Mouse (Mus musculus) right cerebral cortex, postnatal 10 days (tissue): ENCODE results near the gene Kcnmb3.

Experiments used
- DNase-seq, 2 experiments: peaks; one replicate each; pipeline ENCODE4 v3.0.0; 2021; ENCODE audit warnings: low spot score in 2 of 2

Gene Kcnmb3

DNA sequence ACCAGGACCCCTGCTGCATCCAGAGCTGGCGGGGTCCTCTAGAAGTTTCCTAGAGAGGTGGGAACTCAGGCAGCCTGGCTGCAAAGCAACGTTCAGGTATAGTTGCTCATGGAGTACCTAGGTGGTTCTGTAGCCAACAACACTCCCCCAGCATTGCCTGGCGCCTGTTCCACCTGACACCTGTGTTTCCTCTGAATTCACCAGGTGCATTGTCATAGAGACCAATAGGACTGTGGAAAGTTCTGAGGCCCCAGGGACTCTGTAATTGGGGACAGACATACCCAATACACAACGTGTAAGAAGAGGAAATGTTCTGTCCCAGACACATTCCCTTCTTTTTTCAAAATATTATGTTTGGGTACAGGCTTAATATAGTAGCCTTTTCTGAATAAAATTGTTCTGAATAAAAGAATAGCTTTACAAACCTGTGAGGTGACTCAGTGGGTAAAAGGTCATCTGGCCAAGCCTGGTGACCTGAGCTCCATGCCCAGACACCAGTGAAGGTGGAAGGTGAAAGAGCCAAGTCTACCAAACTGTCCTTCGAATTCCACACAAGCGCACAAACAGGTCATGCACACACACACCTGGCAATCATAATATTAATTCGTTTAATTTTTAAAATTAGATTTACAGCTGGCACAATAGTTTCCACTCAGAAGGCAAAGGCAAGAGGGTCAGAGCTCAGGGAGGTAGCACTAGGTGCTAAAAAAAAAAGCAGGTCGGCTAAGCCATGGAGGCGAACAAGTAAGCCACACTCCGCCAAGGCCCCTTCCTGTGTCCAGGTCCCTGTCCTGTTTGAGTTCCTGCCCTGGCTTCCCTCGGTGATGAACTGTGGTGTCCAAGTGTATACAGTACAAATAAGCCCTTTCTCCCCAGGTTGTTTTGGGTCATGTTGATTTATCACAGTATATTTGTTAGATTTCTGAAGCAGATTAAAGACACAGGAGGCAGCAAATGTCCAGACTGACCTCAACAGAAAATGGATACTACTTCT lies at the start of gene Kcnmb3:
Kcnmb3 (minus strand) TSS at position 135 of the 994 bp plus-strand sequence.
- no peak for DNase-seq

DNA sequence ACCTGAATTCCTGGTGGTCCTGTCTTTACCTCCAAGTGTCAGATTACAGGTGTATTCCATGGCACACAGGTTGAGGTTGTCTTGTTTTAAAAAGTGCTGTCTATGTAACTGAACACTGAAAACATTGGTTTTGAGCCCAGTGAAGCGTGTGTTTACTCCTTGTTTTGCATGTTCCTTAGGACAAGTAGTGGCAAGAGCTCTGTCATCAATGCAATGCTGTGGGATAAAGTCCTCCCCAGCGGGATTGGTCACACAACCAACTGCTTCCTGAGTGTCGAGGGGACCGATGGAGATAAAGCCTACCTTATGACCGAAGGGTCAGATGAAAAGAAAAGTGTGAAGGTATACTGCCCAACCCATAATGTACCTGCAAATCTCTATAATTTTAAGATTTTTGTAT lies 46.1 kb upstream of the Kcnmb3 start:
- DNase-seq, result no peak

DNA sequence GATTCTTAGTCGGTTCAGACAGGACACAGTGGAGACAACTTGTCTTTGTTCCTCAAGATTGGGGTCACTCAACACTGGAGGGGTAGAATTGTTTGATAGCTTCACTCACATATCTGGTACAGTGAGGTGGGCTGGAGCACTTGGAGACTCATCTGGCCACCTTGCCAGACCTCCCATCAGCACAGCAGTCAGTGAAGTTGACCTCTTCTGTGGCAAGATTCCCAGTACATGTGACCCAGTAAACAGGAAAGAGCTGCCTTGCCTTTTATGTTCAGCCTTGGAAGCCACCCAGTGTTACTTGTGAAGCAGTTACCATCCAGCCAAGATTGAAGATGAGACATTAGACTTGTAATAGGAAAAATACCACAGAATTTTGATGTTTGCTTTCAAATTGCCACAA lies 45.5 kb upstream of the Kcnmb3 start:
- DNase-seq, result peak; percentile 55 to 74

DNA sequence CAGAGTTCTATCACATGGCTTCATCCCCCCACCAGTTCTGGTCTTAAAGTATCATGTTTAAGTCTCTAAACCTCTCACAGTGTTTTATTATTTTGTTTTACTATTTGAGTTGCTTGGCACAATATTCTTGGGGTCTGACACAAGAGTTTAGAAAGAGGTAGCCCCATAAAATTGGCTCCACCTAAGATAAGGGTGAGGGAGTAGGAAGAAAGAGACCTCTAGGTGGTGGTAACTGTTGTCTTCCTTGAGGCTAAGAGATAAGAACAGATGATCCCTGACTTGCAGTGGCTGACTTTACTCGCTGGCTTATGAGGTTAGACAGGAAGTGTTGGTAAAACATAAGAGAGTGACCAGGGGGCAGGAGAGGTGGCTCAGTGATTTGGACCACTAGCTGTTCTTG lies 43.7 kb upstream of the Kcnmb3 start:
- DNase-seq, result no peak

DNA sequence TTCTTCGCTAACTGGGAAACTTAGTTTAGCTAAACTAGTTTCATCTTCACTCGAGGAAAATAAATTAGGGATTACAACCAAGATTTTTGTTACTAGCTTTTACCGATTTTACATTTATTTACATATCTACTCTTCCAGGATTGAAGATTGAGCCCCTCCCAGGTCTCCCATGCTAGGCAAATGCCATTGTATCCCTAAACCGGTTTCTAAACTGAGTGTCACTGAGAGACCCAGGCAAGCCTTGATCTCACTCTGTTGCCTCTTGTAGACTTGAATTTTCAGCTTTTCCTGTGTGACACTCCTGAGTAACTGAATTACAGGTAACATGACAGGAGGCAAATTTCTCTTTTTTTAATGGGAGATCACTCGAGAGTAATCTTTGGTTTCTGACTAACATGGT lies 38.0 kb upstream of the Kcnmb3 start:
- DNase-seq, result no peak

DNA sequence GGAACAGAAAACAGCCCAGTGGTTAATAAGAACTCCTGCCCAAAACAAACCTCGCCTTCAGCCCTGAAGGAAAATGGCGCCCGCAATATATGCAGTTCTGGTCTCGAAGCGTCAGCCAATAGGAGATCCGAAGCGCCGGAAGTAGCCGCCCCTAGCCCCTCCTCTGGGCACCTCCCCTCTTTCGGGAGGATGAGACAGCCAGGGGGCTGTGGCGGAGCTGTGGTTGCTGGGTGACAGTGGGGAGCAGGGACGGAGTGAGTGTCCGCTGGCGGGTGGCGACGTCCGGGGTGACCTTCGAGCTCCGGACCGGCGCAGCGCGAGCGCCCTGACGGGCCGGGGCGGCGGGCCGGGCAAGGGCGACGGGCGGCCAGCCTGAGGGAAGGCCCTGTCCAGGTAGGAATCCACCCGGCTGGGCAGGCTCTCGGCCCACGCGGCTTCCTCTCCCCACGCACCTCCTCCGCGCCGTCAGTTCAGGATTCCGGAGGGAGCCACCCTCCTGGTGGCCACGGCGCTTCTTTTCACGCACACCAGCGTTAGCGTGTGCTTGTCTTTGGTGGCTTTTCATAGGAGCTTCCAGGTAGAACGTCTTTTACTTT lies 37.4 kb upstream of the Kcnmb3 start, which contains the start of gene Mfn1:
Mfn1 (plus strand) TSS at position 163 of the 596 bp plus-strand sequence.
- peak; percentile 95 to 97 for DNase-seq

DNA sequence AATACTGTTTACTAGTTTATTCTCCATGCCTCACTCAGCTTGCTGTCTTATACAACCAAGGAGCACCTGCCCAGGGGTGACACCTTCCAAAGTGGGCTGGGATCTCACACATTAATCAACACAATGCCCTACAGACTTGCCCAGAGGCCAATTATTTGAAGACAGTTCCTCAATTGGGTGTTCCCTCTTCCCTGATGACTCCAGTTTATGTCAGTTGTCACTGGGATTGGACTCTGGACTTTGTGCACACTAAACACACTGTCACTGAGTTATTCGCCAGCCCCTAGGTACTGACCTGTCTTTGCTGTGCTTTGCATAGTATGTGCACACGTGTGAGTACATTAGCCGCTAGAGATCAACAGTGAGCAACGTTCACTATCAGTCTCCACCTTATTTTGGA lies 35.1 kb upstream of the Kcnmb3 start:
- DNase-seq, result no peak

DNA sequence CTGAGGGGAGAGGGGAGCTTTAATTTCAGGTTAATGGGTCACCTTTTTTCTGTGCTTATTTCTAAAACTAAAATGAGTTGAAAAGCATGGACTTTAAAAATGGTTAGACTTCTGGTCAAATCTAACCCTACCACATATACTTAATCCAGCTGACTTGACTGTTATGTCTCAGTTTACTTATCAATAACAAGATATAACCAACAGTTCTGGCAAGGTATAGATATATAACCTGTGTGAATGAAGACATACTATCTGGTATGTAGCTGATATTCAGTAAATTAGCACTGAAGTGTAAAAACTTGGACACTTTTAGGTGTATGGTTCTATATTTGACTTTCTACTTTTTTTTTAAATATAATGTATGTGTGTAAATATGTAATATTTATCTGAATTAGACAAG lies 21.5 kb upstream of the Kcnmb3 start:
- DNase-seq, result no peak

DNA sequence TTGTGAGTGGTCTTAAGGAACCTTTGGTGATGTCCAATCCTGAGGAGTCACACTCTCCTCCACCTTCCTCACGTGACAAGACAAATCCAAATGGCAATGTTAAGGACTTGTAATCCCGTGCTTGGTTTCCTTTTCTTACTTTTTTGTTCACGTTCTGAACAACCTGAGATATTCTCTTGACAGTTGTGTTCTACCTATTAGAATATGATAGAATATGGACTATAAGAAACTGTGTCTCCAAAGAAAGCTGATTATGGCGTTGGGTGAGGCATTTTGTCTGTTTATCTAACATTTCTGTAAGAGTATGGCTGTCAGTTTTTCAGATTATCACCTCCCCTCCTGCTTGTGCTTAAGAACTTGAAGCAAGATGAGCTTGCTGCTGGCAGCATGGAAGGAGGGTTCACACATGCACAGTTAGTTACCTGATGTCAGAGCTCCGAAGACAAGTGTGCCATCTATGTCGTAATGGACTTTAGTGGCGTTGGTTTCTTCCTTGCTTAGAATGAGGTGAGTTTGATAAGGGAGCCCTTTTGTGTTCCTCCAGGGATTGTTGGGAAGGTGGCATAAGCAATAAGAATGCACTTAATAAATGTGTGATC lies 20.8 kb upstream of the Kcnmb3 start:
- DNase-seq, result no peak

DNA sequence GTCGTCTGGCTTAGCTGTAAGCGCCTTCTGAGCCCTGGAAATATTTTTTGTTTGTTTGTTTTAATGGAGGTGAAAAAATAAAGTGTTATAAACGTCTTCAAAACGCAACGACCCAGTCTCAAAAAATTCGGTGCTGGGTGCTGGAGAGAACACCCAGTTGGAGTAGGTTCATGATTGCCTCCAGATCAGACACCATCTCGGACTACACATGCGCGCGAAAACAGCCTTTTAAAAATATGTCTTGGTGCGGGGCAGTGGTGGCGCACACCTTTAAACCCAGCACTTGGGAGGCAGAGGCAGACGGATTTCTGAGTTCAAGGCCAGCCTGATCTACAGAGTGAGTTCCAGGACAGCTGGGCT lies 19.1 kb upstream of the Kcnmb3 start:
- DNase-seq, result peak in 1 of 2 experiments; percentile 49

DNA sequence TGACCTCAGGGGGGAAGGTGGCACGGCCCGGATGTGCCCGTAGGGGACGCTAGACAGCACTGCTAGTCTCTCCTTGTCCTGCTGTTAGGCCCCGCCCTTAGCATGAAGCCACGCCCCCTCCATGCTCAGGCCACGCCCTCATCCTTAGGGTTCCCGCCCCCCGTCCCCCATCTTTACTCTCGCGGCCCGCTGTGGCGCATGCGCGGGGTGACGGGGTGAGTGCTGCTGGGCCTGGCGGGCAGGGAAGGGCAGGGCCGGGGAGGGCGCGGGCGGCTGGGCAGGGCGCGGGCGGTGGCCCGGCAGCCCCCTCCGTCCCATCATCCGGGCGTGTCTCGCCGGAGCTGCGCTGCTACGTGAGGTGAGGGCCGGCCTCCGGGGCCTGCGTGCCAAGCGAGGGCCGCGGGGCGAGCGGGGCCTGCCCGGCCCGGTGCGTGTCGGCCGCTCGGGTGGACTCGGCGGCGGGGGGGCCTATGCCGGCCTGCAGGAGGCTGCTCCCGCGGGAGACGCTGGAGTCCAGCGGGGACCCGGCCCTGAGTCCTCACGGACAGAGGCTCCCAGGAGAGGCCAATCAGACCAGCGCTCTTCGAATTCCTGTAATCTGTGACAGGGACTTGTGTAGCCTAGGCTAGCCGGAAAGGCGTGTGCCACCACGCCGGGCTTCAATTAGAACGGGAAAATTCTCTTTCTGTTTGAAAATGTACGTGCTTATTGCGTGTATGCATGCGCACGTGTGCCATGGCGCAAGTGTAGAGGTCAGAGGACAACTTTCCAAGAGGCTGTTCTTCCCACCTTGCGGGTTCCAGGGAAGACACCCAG lies 18.6 kb upstream of the Kcnmb3 start:
- peak; percentile 94 to 95 for DNase-seq

DNA sequence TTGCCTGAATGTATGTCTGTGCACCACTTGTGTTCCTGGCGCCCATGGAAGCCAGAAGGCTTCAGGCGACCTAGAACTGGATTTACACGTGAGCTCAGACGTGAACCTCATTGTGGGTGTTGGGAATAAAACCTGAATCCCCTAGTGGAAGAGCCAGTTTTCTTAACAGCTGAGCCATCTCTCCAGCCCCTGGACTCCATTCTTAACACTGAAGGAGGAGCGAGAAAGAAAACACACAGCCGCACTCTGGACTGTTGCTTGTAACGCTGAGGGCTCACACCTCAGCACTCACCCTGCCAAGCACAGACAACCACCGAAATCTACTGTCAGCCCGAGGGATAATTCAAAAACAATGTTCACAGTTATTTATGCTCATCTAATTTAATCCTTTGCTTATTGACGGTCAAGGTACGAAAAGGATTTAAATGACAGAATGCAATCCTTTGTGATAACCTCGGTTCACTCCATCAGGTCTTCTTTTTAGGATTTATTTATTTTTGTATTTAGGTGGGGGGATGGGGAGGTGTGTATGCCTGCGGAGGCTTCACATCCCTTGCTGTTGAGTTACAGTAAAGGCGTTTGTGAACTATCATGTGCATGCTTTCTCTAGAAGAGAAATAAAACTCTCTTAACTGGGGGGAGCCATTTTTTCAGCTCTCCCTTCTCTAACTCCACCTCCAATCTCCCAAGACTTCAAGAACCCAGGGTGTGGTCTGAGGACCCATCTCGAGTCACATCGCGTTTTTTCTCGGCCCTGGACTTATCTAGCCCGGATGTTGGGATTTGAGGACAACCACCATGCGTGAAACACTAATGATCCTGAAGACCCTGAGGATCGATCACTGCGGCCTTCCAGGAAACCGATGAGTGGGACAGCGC lies 17.7 kb upstream of the Kcnmb3 start, which contains the start of gene Zfp639:
Zfp639 (plus strand) TSS at position 764 of the 879 bp plus-strand sequence.
- DNase-seq, result no peak

DNA sequence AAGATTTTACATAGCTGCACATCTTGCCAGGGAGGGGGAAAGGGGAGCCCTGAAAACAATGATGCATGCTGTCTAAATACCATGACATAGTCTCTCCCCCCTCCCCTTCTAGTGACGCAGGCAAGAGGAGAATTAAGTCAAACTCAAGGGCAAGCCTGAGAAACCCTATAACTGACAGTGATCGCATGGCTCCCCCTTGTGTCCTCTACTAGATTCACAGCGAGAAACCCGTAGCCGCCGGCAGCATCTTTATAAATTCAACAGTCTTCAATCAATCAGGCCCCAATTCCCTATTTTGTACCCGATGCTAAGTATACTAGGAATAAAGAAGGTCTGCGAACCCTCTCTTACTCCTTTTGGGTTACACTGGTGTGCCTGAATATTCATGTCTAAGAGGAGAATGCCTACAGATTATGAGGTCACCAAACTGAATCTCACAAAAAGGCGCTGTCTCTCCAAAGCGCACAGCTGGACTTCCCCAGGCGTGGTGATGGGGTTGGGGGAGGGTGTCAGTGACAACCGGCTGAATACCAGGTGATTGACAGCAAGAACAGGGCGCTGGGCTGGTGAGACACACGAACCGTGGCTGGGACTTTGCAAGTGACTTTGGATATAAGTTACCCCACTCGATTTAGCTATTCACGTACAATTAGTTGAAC lies 16.8 kb upstream of the Kcnmb3 start:
- peak; percentile 80 to 83 for DNase-seq

DNA sequence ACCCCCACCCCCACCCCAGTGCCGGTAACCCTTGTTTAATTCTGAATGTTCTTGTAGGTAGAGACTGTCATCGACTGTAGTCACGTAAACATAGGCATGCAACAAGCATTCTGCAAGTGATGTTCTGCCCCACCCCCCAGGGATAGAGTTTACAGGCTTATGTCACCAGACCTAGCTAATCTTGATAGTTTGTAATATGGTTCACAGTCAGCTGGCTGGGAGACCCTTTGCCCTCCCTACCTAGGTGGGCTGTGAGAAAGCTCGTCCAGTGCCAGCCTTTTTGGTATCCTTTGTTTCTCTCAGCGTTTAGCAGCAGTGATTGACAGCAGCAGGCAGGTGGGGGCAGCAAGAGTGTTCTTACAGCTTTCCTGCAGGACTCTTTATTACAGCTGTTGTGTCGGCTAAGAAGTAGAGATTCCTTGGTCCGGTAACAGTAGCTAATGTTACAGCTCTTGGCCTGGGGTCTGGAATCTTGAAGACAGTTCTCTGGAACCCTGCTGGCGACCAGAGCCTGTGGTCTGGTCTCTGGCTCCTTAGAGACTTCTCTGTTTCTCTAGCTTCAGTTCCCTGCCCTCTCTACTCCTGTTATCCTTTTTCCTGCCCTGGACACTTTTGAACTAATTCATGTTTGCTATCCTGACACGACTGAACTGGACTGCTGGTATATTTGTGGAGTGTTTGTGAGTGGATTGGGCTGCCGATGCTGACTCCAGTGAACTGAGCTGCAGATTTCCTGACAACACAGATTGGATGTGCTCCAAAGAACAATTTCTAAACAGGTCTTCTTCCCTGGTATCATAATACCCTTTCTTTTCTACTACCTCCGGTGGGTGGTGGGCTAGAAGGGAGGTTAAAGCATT lies 14.6 kb upstream of the Kcnmb3 start:
- no peak for DNase-seq

DNA sequence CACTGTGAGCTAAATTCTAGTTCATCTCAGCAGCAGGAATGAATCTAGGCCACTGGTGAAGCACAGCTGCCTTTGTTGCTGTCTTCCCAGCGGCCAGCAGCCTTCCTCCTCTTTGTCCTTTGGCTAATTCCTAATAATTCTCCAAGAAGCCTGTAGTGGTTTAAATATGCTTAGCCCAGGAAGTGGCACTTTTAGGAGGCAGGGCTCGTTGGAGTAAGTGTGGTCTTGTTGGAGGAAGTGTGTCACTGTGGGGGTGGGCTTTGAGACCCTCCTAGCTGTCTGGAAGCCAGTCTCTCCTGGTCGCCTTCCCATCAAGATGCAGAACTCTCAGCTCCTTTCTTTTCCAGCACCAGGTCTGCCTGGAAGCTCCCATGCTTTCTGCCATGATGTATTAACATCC lies 13.8 kb upstream of the Kcnmb3 start:
- no peak for DNase-seq

DNA sequence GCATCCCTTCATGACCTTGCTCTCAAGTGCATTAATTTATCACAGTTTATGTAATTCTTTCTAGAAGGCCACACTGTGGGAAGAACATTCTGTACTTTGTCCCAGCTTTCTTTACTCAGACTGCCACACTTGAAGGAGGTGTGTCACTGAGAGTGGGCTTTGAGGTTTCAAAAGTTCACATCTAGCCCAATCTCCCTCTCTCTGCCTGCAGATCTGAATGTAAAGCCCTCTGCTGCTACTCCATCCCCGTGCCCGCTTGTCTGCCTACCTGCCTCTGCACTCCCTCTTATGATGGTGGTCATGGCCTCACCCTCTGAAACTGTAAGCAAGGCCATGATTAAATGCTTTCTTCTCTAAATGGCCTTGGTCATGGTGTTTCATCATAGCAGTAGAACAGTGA lies 8.3 kb upstream of the Kcnmb3 start:
- no peak for DNase-seq

DNA sequence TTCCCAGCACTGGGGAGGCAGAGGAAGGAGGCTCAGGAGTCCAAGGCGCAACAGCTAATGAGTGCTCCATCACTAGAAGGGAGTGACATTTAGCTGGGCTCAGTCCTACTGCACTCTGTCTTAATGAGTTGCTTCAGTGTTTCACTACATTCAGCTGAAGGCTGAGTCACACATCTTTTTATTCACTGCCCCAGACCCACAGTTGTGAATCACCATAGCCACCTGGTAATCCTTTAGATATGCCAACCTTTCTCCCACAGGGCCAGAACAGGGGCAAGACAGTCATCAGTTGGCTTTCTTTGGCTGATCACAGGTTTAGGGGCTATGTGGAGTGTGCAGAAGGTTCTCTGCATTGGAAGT lies 4.7 kb upstream of the Kcnmb3 start:
- DNase-seq, result no peak

DNA sequence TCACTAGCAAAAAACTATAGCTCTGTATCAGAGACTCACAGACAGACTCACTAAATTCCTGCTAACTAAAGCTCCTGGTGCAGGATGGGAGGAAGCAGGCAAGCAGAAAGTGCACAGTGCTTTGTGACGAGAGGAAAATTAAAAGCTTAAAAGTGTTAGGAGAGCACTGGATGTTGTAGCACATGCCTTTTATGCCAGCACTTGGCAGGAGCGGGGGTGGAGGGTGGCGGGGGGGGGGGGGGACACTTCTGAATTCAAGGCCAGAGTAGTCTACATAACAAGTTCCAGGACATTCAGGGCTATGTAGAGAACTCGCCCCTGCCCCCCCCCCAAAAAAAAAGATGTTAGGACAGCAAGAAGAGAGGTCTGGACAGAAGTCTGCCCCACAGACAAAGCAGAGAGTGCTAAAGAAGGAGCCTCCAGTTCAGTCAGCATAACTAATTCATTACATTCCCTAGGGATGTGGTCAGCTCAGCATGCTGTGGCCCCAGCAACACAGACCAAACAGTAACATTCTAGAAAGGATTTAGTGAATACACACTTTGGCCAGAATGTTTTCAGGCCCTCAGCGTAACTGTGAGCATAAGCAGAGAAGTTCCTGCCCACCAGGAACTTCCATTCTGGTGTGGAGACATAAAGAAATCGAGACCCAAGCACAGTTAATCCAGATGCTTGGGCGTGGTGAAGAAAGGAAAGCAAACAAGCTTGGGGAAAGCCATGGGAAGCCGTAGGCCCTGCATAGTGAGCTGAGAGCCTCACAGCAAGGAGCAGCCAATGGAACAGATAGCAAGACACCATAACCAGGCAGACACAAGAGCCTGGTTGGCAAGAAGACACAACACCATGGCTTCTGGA lies 4.1 kb upstream of the Kcnmb3 start:
- DNase-seq, result no peak
